Mouse (Mus musculus) midbrain, embryonic 12.5 days (tissue): ENCODE results near the gene Gm20503. TPM values are rescaled to one million over a fixed set of nuclear protein-coding genes. Genes with fewer than 3 reads are reported as not detected.

Experiments
- ATAC-seq: fragments of 200-750 bp; cut with Nextera tagmentation; 2 replicates; pipeline ENCODE4 v1.8.0; 2017; ENCODE audit warnings: low read depth, moderate TSS enrichment, moderate library complexity; ENCODE audit not compliant: low FRiP score
- H3K27ac ChIP-seq: fragments of 300-500 bp; sonication (generic); replicated peaks from 2 replicates; pipeline ENCODE4 v1.5.1; 2016; ENCODE audit warnings: mild to moderate bottlenecking
- H3K27me3 ChIP-seq: fragments of 300-500 bp; sonication (generic); 2 replicates; pipeline ENCODE4 v1.6.1; 2016; ENCODE audit warnings: mild to moderate bottlenecking
- H3K36me3 ChIP-seq: fragments of 300-500 bp; sonication (generic); 2 replicates; pipeline ENCODE4 v1.6.1; 2016
- H3K4me1 ChIP-seq: fragments of 300-500 bp; sonication (generic); 2 replicates; pipeline ENCODE4 v1.6.1; 2016
- H3K4me2 ChIP-seq: fragments of 300-500 bp; sonication (generic); replicated peaks from 2 replicates; pipeline ENCODE4 v1.6.1; 2016; ENCODE audit warnings: mild to moderate bottlenecking, moderate library complexity
- H3K4me3 ChIP-seq: fragments of 300-500 bp; sonication (generic); 2 replicates; pipeline ENCODE4 v1.5.1; 2016; ENCODE audit warnings: mild to moderate bottlenecking
- H3K9ac ChIP-seq: fragments of 300-500 bp; sonication (generic); replicated peaks from 2 replicates; pipeline ENCODE4 v1.6.1; 2016; ENCODE audit warnings: mild to moderate bottlenecking, moderate library complexity
- H3K9me3 ChIP-seq: fragments of 300-500 bp; sonication (generic); 2 replicates; pipeline ENCODE4 v1.6.1; 2016; ENCODE audit warnings: mild to moderate bottlenecking
- WGBS: fragments of 180-500 bp; shearing (Covaris S2); methylation state at CpG from one replicate; pipeline ENCODE4 v1.1.7; 2016; 5-methylcytosine and 5-hydroxymethylcytosine counted together
- polyA plus RNA-seq: library from polyadenylated mRNA; unstranded; fragments of >200 nt; fragmentation: Nextera tagmentation; extraction: Ambion mirVana; gene quantifications from 2 replicates; pipeline ENCODE4 v1.2.1, GENCODE M21; 2016

Gm20503 gene
- polyA plus RNA-seq, 1 experiment from 2014 or later, result 8.4 TPM

DNA sequence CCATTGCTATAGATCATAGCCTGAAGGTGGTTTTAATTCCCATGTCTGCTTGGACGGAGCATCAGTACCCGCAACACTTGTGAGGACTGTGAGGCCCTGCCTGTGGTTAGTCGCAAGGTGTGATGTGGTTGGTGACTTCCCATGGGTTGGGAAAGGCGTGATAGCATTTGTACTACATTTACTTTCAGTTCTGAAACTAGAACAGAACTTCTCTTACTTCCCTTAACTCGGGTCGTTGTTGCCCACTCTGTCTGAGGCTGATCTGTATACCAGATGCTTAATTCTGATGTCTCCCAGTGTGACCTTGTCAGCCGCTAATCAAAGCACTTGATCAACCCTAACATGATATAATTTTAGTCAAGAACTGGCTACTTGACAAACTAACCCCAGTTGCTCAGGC is 6.2 kb downstream of the Gm20503 start:
- H3K4me3 ChIP-seq, result no peak overlapping the region
- peaks cover 11% of the 10 kb centered on the region for H3K4me1 ChIP-seq
- H3K36me3 ChIP-seq, result no peaks in the 10 kb centered on the region
- no peak for ATAC-seq
- no peak overlapping the region for H3K9ac ChIP-seq
- peaks cover 10% of the 10 kb centered on the region for H3K27me3 ChIP-seq
- no peaks in the 10 kb centered on the region for H3K9me3 ChIP-seq
- no peak overlapping the region for H3K4me2 ChIP-seq
- 92% methylated on average over 7 of the region's 7 CpGs for WGBS
- H3K27ac ChIP-seq, result no peak overlapping the region

DNA sequence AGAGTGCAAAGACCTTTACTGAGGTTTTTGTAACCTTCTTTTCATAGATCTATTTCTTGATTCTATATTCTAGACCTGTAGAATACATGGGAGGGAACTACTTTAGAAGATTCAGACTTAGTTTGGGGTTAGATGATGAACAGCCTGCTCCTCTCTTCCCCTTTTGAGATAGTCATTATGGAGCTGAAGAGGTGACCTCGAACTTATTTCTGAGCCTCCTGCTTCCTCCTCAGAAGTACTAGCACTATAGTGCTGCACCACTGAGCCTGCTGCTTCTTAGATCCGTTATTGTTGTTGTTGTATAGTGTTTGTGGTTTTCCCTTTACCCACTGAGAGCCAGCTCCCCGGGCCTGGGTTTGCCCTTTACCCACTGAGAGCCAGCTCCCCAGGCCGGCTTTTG is 6.7 kb downstream of the Gm20503 start:
- no peak overlapping the region for H3K4me2 ChIP-seq
- H3K9me3 ChIP-seq, result no peaks in the 10 kb centered on the region
- no peak overlapping the region for H3K4me3 ChIP-seq
- no peak overlapping the region for H3K27ac ChIP-seq
- 69% methylated on average over 4 of the region's 4 CpGs for WGBS
- H3K27me3 ChIP-seq, result peaks cover 5% of the 10 kb centered on the region
- ATAC-seq, result no peak
- no peaks in the 10 kb centered on the region for H3K36me3 ChIP-seq
- H3K4me1 ChIP-seq, result 0 out of 2 replicates have a peak, but pooled peaks cover 6% of the 10 kb centered on the region
- H3K9ac ChIP-seq, result no peak overlapping the region

DNA sequence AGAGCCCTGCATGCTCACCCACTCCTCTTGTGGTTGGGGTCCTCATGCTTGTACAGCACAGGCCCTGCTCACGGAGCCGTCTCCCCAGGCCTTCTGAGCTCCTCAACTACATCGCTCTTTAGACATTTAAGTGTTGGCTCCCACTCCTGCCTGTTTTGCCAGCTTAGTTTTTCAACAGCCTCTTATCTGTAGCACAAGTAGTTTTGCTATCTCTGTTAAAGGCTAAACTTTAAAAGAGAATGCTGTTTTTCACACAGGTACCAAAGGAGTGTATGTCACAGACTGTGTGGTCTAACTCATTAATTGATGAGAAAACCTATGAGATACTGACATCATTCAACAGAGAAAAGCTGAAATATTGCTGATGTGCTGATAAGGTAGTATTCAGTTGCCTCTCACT is 8.4 kb downstream of the Gm20503 start:
- 82% methylated on average over 3 of the region's 3 CpGs for WGBS
- no peaks in the 10 kb centered on the region for H3K4me1 ChIP-seq
- H3K4me2 ChIP-seq, result no peak overlapping the region
- H3K36me3 ChIP-seq, result no peaks in the 10 kb centered on the region
- no peak for ATAC-seq
- no peaks in the 10 kb centered on the region for H3K9me3 ChIP-seq
- H3K27ac ChIP-seq, result no peak overlapping the region
- no peak overlapping the region for H3K9ac ChIP-seq
- no peak overlapping the region for H3K4me3 ChIP-seq
- no peaks in the 10 kb centered on the region for H3K27me3 ChIP-seq

DNA sequence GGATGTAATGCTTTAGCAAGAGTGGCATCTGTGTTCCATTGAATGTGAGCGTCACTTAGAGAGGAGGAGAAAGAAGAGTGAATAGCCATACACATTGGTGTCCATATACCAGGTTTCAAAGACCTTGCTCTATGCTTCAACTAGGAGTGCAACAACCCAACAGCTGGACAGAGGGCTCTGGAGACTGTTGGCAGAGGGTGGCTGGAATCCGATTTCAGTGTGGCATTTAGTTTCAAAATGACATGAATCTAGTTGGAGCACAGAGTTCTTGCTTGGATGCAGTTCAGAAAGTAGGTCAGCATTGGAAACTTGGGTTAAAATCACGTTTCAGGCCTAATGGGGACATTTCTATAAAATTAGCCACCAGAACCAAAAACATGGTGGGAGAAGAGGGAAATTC is 12.2 kb downstream of the Gm20503 start:
- H3K9me3 ChIP-seq, result no peaks in the 10 kb centered on the region
- peaks cover 15% of the 10 kb centered on the region; the same call in 1 of the 2 replicates for H3K36me3 ChIP-seq
- 92% methylated on average over 3 of the region's 3 CpGs for WGBS
- H3K27ac ChIP-seq, result no peak overlapping the region
- ATAC-seq, result no peak
- no peak overlapping the region for H3K4me3 ChIP-seq
- no peak overlapping the region for H3K9ac ChIP-seq
- no peaks in the 10 kb centered on the region for H3K27me3 ChIP-seq
- no peaks in the 10 kb centered on the region for H3K4me1 ChIP-seq
- H3K4me2 ChIP-seq, result no peak overlapping the region

DNA sequence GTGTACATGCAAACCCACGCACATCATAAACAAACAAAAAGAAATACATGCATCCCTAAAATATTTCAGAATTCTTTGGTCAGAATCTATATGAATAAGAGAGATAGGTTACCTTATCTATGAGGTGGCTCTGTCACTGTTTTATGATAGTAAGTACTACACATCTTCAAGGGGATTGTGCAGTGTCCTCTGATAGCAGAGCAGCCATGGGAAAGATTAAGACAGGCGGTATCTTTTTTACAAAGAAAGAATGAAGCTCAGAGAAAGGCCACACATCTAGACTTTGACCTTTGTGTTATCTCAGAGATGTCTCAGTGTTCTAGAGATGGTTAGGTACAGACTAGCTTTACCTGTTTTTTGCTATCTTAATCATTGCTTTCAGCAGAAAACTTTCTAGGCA is 13.9 kb downstream of the Gm20503 start:
- no peak for ATAC-seq
- no peaks in the 10 kb centered on the region for H3K27me3 ChIP-seq
- WGBS, result 90% methylated on average over 2 of the region's 2 CpGs
- no peak overlapping the region for H3K4me2 ChIP-seq
- H3K4me3 ChIP-seq, result no peak overlapping the region
- H3K36me3 ChIP-seq, result peaks cover 22% of the 10 kb centered on the region
- H3K4me1 ChIP-seq, result no peaks in the 10 kb centered on the region
- no peaks in the 10 kb centered on the region for H3K9me3 ChIP-seq
- no peak overlapping the region for H3K27ac ChIP-seq
- no peak overlapping the region for H3K9ac ChIP-seq

DNA sequence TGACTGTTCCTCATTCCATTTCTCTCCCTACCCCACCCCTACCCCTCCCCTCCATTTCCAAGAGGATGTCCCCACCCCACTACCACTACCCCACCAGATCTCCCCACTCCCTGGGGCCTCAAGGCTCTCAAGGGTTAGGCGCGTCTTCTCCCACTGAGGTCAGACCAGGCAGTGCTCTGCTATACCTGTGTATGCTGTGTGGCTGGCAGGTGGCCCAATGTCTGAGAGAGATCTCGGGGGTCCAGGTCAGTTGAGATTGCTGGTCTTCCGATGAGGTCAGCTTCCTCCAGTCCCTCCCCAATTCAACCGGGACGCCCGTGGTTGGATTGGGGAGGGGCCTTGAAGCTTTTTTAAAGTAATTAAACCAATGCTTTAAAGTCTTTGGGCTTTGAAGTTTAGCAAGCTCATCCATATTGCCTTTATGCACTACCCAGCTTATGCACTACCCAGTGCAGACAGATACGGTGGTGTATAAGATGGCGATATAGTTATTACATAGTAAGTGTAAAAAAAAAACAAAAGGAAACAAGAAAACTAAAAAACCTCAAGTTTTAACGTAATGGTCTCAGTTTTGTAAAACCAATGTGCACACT is 31.4 kb downstream of the Gm20503 start:
- no peaks in the 10 kb centered on the region for H3K27me3 ChIP-seq
- peak overlapping the region; percentile 75 for H3K4me3 ChIP-seq
- no peaks in the 10 kb centered on the region for H3K9me3 ChIP-seq
- H3K36me3 ChIP-seq, result no peaks in the 10 kb centered on the region
- 0 out of 2 replicates have a peak, but pooled peaks have one; percentile 29 for ATAC-seq
- WGBS, result 77% methylated on average over 10 of the region's 10 CpGs
- H3K9ac ChIP-seq, result no peak overlapping the region
- peak overlapping the region; percentile 70 for H3K4me2 ChIP-seq
- H3K4me1 ChIP-seq, result peaks cover 7% of the 10 kb centered on the region
- H3K27ac ChIP-seq, result no peak overlapping the region

DNA sequence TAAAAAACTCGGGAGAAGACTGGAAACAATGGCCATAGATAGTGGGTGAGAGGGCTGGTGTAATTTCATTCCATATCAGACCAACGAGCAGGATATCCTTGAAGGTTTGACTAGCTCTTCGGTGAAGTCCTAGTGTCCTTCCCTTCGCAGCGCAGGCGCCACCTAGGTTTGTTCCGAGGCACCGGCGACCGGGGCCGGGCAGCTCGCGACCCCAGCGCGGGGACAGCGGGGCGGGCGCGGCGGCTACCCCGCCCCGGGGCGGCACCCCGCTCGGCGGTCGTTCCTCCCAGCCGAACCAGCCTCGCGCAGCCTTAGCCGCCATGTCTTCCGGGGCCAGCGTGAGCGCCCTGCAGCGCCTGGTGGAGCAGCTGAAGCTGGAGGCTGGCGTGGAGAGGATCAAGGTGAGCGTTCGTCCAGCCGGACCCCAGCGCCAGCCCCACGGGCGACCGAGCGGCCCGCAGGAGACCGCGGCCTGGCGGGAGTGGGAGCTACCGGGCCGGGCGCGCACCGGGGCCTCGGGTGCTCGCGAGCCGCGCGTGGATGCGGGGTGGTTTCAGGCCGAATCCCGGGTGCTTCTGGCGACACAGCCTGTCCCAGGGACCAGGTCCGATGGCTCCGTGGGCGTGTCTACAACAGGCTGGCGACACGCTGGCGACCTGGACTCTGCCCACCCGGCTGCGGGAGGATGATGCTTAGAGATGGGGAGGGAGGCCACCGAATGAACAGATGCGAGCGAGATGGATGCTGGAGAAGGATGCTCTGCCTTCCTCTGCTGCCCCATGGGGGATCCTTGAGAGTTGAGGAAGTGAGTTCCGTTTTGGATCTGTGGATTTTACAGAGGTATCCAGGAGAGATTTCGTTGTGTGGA is 32.1 kb downstream of the Gm20503 start, which contains the start of gene Gng10:
Gng10 (plus strand) TSS at position 171 of the 868 bp plus-strand sequence.
- H3K4me3 ChIP-seq, result peak within 1 kb of the TSS; percentile 75
- WGBS, result 4% methylated on average over 76 of the region's 76 CpGs
- peak; percentile 88 for ATAC-seq
- H3K4me2 ChIP-seq, result peak within 1 kb of the TSS; percentile 70
- no peaks in the 10 kb centered on the region for H3K9me3 ChIP-seq
- peaks cover 7% of the 10 kb centered on the region for H3K4me1 ChIP-seq
- H3K36me3 ChIP-seq, result no peaks in the 10 kb centered on the region
- no peaks in the 10 kb centered on the region for H3K27me3 ChIP-seq
- H3K27ac ChIP-seq, result peak within 1 kb of the TSS; percentile 90
- peak within 1 kb of the TSS; percentile 85 for H3K9ac ChIP-seq

DNA sequence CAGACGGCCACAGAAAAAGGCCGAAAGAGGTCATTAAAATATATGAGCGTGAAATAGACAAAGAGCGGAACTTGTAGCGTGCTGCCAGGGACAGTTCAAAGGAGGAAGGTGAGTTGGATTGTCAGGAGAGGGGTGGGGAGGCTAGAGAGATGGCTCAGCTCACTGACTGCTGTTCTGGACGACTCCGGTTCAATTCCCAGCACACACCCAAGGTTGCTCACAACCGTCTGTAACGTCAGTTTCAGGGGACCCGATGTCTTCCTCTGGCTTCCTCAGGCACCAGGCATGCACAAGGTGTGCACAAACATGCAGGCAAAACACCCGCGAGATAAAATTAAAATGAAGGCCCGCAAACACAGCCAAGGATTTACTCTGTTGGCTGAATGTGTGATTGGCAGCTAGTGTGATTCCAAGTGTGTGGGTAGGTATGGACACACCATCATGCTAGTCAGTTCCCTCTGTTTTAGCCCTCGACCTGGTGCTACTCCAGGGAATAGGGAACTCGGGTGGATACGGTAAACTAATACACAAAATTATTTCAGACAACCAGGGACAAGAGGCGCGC is 32.9 kb downstream of the Gm20503 start:
- Histone ChIP-seq H3K27me3 (no peaks in the 10 kb centered on the region), H3K36me3 (peaks cover 3% of the 10 kb centered on the region; the same call in 1 of the 2 replicates), H3K27ac (peak overlapping the region; percentile 90), H3K4me3 (peak overlapping the region; percentile 75), H3K9ac (peak overlapping the region; percentile 85), H3K4me2 (peak overlapping the region; percentile 70), H3K9me3 (no peaks in the 10 kb centered on the region), H3K4me1 (peaks cover 7% of the 10 kb centered on the region)
- WGBS, result 62% methylated on average over 18 of the region's 18 CpGs
- ATAC-seq, result peak; percentile 28; the same call in 1 of the 2 replicates

DNA sequence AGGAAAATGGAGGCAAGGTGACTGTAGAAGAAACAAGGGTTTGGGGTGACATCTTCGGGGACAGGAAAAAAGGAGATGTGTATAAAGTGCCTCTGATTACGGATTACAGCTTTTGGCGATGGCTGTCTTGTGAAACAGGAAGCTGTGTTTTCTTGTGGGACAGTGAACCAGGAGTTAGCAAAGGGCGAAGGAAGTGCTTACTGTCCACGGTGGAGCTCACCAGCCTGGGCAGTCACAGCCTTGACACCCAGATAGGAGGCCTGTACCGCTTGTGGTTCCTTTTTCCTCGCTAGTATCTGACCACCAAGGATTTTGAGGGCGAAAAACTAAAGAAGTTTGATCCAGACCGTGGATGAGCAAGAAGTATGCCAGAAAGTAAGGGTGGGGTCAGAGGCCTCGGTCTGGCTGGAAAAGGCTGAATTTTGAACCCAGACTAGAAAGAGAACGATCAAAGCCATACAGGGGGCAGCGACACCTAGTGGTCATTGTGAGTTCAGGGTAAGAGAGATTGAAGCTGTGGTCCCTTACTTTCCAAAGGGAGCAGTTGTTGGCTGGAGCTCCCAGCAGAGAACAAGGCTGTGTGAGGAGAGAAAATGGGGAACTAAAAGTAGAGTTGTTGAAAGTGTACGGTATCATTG is 33.6 kb downstream of the Gm20503 start:
- H3K27me3 ChIP-seq, result no peaks in the 10 kb centered on the region
- no peak overlapping the region for H3K4me2 ChIP-seq
- ATAC-seq, result peak; percentile 35; the same call in 1 of the 2 replicates
- H3K27ac ChIP-seq, result no peak overlapping the region
- peaks cover 3% of the 10 kb centered on the region; the same call in 1 of the 2 replicates for H3K36me3 ChIP-seq
- no peak overlapping the region for H3K9ac ChIP-seq
- 51% methylated on average over 13 of the region's 13 CpGs for WGBS
- H3K4me3 ChIP-seq, result no peak overlapping the region
- H3K4me1 ChIP-seq, result peaks cover 7% of the 10 kb centered on the region
- H3K9me3 ChIP-seq, result no peaks in the 10 kb centered on the region

DNA sequence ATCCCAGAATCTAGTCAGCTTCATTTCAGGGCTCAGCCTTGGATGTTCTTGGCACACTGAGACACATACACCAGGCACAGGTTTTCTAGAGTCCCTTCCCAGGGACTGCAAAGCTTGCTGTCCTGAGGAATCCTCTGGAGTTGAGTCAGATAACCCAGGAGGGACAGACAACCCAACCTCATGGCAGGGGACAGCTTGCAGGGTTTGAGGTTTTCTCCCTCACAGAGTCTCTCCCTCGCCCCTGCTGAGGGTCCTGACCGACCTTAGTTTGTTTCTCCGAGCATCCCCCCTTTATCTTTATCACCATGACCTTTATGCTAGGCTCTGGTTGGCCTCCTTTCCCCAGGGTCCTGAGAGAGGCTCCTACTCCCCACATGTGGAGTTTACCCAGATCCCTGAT is 34.5 kb downstream of the Gm20503 start:
- Histone ChIP-seq H3K36me3 (peaks cover 3% of the 10 kb centered on the region; the same call in 1 of the 2 replicates), H3K27ac (no peak overlapping the region), H3K9me3 (no peaks in the 10 kb centered on the region), H3K4me2 (no peak overlapping the region), H3K4me3 (no peak overlapping the region), H3K27me3 (no peaks in the 10 kb centered on the region), H3K4me1 (peaks cover 7% of the 10 kb centered on the region), H3K9ac (no peak overlapping the region)
- WGBS, result 87% methylated on average over 3 of the region's 3 CpGs
- ATAC-seq, result no peak

DNA sequence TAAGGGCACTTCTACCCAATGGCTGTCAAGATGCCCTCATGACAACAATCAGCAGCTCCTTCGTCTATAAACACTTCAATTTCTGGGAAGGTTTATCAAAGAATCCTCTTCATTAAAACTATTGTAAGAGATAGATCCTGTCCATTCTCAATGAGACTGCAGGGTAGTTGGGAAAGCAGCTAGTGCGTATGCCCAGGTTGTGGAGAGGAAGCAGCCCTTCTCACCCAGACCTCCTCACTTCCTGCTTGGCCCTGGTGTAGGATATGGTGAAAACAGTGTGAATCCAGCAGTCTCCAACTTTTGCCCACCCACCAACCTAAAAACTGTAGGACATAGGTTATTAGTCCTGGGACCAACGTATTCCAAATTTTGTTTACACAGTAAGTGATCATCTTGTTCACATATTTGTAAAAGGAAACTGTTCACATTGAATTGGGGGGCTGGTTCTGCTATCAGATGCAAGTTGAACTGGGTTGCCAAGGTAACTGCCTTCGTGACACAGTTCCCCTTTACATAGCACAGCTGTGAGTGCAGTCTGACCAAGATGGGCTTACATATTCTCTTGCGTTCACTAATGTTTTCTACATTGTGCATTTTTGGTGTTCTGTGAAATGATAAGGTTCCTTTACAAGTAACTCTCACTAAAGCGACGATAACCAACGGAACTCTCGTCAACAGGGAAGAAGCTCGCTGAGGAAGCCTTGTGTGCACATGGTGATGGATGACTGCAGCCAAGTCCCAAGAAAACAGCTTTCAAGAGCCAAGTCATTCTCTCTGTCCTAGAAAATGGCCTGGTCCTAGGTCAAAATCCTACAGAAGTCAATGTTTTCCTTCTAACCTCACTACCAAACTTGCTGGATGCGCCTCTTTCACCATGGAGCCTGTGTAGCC is 37.6 kb downstream of the Gm20503 start:
- Histone ChIP-seq H3K9me3 (no peaks in the 10 kb centered on the region), H3K4me3 (no peak overlapping the region), H3K27ac (no peak overlapping the region), H3K4me1 (peaks cover 7% of the 10 kb centered on the region), H3K4me2 (no peak overlapping the region), H3K9ac (no peak overlapping the region), H3K36me3 (peaks cover 3% of the 10 kb centered on the region; the same call in 1 of the 2 replicates), H3K27me3 (no peaks in the 10 kb centered on the region)
- no peak for ATAC-seq
- 93% methylated on average over 11 of the region's 11 CpGs for WGBS
